Comparison of ENCODE assay signal across 21 mouse cellular contexts in genomic region chr3:27622451-27622850, GRCm38 (mm10).
A peak's percentile ranks its signal among the peaks of the same experiment; 100 is the strongest.
DNase-seq lines count a peak whose midpoint lies in the region; ATAC-seq and TF ChIP-seq lines count a peak whose summit lies in the region.
"Had no signal": no experiment of that assay in that cellular context is flagged by ENCODE, and none has a peak within 500 bp of the region (broad histone marks: within the 10 kb centered on the region; RNA-seq: fewer than 3 reads in every experiment).

No protein-coding gene starts in this region.

- peaks cover 5% of the 10 kb centered on the region; the same call in 1 of the 2 replicates for H3K36me3 ChIP-seq in heart, embryonic 15.5 days
- H3K36me3 ChIP-seq in heart, adult 2 months (ENCODE audit: control insufficient read depth, insufficient read depth, low read length), result peaks cover 14% of the 10 kb centered on the region; the same call in 1 of the 2 replicates
- H3K36me3 ChIP-seq in kidney, postnatal 0 days (ENCODE audit: insufficient read depth, low read length), result 0 out of 2 replicates have a peak, but pooled peaks cover 9% of the 10 kb centered on the region
- peaks cover 3% of the 10 kb centered on the region; the same call in 1 of the 2 replicates for H3K36me3 ChIP-seq in kidney, embryonic 14.5 days (ENCODE audit: control insufficient read depth, insufficient read depth, low read length)
- H3K36me3 ChIP-seq in midbrain, embryonic 11.5 days (ENCODE audit: control insufficient read depth, insufficient read depth, low read length), result no peaks in the 10 kb centered on the region
- no peaks in the 10 kb centered on the region for H3K36me3 ChIP-seq in midbrain, postnatal 0 days (ENCODE audit: insufficient read depth, low read length)
- no peaks in the 10 kb centered on the region for H3K36me3 ChIP-seq in macrophage (ENCODE audit: inconsistent target)
- H3K36me3 ChIP-seq: neural tube, embryonic 13.5 days had no signal

- 60% methylated on average over 4 of the region's 4 CpGs for WGBS in heart, embryonic 15.5 days
- 55% methylated on average over 4 of the region's 4 CpGs for WGBS in heart, adult 2 months
- 65% methylated on average over 4 of the region's 4 CpGs for WGBS in kidney, postnatal 0 days
- 72% methylated on average over 4 of the region's 4 CpGs for WGBS in kidney, embryonic 14.5 days
- 75% methylated on average over 4 of the region's 4 CpGs for whole genome bisulfite sequencing in midbrain, embryonic 11.5 days
- WGBS in midbrain, postnatal 0 days, result 60% methylated on average over 4 of the region's 4 CpGs
- 48% methylated on average over 4 of the region's 4 CpGs for WGBS in macrophage (ENCODE audit: missing documents)

- intact Hi-C loops in heart, adult 2 months (cut with DNase I), result no loop called here

- DNase-seq in heart, adult 2 months, result no peak
- peak; percentile 25 for DNase-seq in kidney, postnatal 0 days (ENCODE audit: low spot score)
- DNase-seq in midbrain, embryonic 11.5 days (ENCODE audit: low spot score, missing footprints), result peak; percentile 70
- DNase-seq in midbrain, postnatal 0 days (ENCODE audit: low spot score), result no peak
- DNase-seq: adrenal gland, postnatal 36 days; cerebellum, adult 11 months; cerebellum, adult 9-11 months; forebrain, postnatal 0 days; gastrocnemius, postnatal 14 days; heart, postnatal 14 days; kidney, adult 8-10 months; left cerebral cortex, postnatal 4 days; lung, postnatal 10 days; midbrain, embryonic 14.5 days; thymus, postnatal 25 days had no signal

- TF ChIP-seq POLR2A in heart, adult 2 months (IDR thresholded peaks at IDR 0.05; ENCODE audit: insufficient read depth, low read depth, low read length), result no peak

- peaks cover 10% of the 10 kb centered on the region; the same call in 1 of the 2 replicates for H3K79me2 ChIP-seq in heart, adult 2 months (replicated peaks; ENCODE audit: control insufficient read depth, insufficient read depth, low read length)
- H3K79me2 ChIP-seq in macrophage (ENCODE audit: inconsistent target), result peaks cover 52% of the 10 kb centered on the region

- H3K4me2 ChIP-seq in heart, embryonic 15.5 days, result no peak overlapping the region
- H3K4me2 ChIP-seq in kidney, postnatal 0 days (ENCODE audit: low read length), result no peak overlapping the region
- H3K4me2 ChIP-seq in kidney, embryonic 14.5 days (replicated peaks; ENCODE audit: low read depth, low read length), result no peak overlapping the region
- H3K4me2 ChIP-seq in midbrain, embryonic 11.5 days, result no peak overlapping the region
- H3K4me2 ChIP-seq in midbrain, postnatal 0 days (ENCODE audit: low read depth, low read length, poor library complexity, severe bottlenecking), result no peak overlapping the region
- H3K4me2 ChIP-seq: liver, embryonic 11.5 days; neural tube, embryonic 13.5 days had no signal

- no peaks in the 10 kb centered on the region for H3K27me3 ChIP-seq in heart, embryonic 15.5 days
- H3K27me3 ChIP-seq in heart, adult 2 months (ENCODE audit: control insufficient read depth, insufficient read depth, low read length), result no peaks in the 10 kb centered on the region
- no peaks in the 10 kb centered on the region for H3K27me3 ChIP-seq in kidney, postnatal 0 days (ENCODE audit: insufficient read depth, low read length)
- no peaks in the 10 kb centered on the region for H3K27me3 ChIP-seq in kidney, embryonic 14.5 days (ENCODE audit: control insufficient read depth, insufficient read depth, low read length)
- H3K27me3 ChIP-seq in midbrain, embryonic 11.5 days (ENCODE audit: control insufficient read depth, insufficient read depth, low read length), result no peaks in the 10 kb centered on the region
- H3K27me3 ChIP-seq in midbrain, postnatal 0 days (ENCODE audit: insufficient read depth, low read length), result no peaks in the 10 kb centered on the region
- H3K27me3 ChIP-seq: megakaryocyte, embryonic 14.5 days; neural tube, embryonic 13.5 days had no signal

- H3K27ac ChIP-seq in heart, embryonic 15.5 days, result peak overlapping the region; percentile 28; the same call in 1 of the 2 replicates
- H3K27ac ChIP-seq in heart, adult 2 months, result no peak overlapping the region
- no peak overlapping the region for H3K27ac ChIP-seq in kidney, postnatal 0 days
- H3K27ac ChIP-seq in kidney, embryonic 14.5 days (ENCODE audit: low read depth, low read length), result no peak overlapping the region
- no peak overlapping the region for H3K27ac ChIP-seq in midbrain, embryonic 11.5 days (ENCODE audit: low read depth, low read length)
- no peak overlapping the region for H3K27ac ChIP-seq in midbrain, postnatal 0 days (ENCODE audit: low read depth, low read length)
- H3K27ac ChIP-seq in macrophage, result peak overlapping the region; percentile 27
- H3K27ac ChIP-seq: neural tube, embryonic 13.5 days had no signal

- no peak overlapping the region for H3K4me3 ChIP-seq in heart, embryonic 15.5 days
- H3K4me3 ChIP-seq in heart, adult 2 months, result no peak overlapping the region
- H3K4me3 ChIP-seq in kidney, postnatal 0 days (replicated peaks; ENCODE audit: low read depth, low read length), result no peak overlapping the region
- H3K4me3 ChIP-seq in kidney, embryonic 14.5 days (ENCODE audit: low read length), result no peak overlapping the region
- no peak overlapping the region for H3K4me3 ChIP-seq in midbrain, embryonic 11.5 days (ENCODE audit: low read depth, low read length)
- H3K4me3 ChIP-seq in midbrain, postnatal 0 days (ENCODE audit: low read depth, low read length), result no peak overlapping the region
- no peak overlapping the region for H3K4me3 ChIP-seq in macrophage (ENCODE audit: inconsistent target)
- H3K4me3 ChIP-seq: megakaryocyte, embryonic 14.5 days; neural tube, embryonic 13.5 days had no signal

- TF ChIP-seq EP300 in heart, adult 2 months (IDR thresholded peaks at IDR 0.05; ENCODE audit: insufficient read depth, low read depth, low read length), result no peak

- peaks cover 50% of the 10 kb centered on the region for H3K4me1 ChIP-seq in heart, embryonic 15.5 days (replicated peaks)
- peaks cover 24% of the 10 kb centered on the region for H3K4me1 ChIP-seq in heart, adult 2 months (ENCODE audit: control insufficient read depth, insufficient read depth, low read length)
- H3K4me1 ChIP-seq in kidney, postnatal 0 days (replicated peaks; ENCODE audit: insufficient read depth, low read length), result peaks cover 9% of the 10 kb centered on the region
- peaks cover 7% of the 10 kb centered on the region; the same call in 1 of the 2 replicates for H3K4me1 ChIP-seq in kidney, embryonic 14.5 days (ENCODE audit: control insufficient read depth, insufficient read depth, low read length)
- no peaks in the 10 kb centered on the region for H3K4me1 ChIP-seq in midbrain, embryonic 11.5 days (ENCODE audit: control insufficient read depth, insufficient read depth, low read length)
- peaks cover 23% of the 10 kb centered on the region for H3K4me1 ChIP-seq in midbrain, postnatal 0 days (ENCODE audit: insufficient read depth, low read length)
- H3K4me1 ChIP-seq: megakaryocyte, embryonic 14.5 days had no signal

- TF ChIP-seq CTCF in heart, adult 2 months (IDR thresholded peaks at IDR 0.05), result no peak
- no peak for TF ChIP-seq CTCF in kidney, postnatal 0 days (IDR thresholded peaks at IDR 0.05; ENCODE audit: low read depth)
- no peak for TF ChIP-seq CTCF in midbrain, postnatal 0 days (IDR thresholded peaks at IDR 0.05)

- H3K9ac ChIP-seq in heart, embryonic 15.5 days, result no peak overlapping the region
- no peak overlapping the region for H3K9ac ChIP-seq in heart, adult 2 months (ENCODE audit: low read depth, low read length)
- no peak overlapping the region for H3K9ac ChIP-seq in kidney, postnatal 0 days (ENCODE audit: low read depth, low read length)
- H3K9ac ChIP-seq in kidney, embryonic 14.5 days (ENCODE audit: low read depth, low read length), result no peak overlapping the region
- H3K9ac ChIP-seq in midbrain, embryonic 11.5 days (ENCODE audit: low read length), result no peak overlapping the region
- H3K9ac ChIP-seq in midbrain, postnatal 0 days (replicated peaks; ENCODE audit: low read length, poor library complexity, severe bottlenecking), result no peak overlapping the region
- H3K9ac ChIP-seq: forebrain, postnatal 0 days; neural tube, embryonic 13.5 days had no signal

- no peak for ATAC-seq in heart, embryonic 15.5 days (replicated peaks; ENCODE audit: insufficient number of reproducible peaks, insufficient read depth, low FRiP score, low read depth)
- ATAC-seq in kidney, postnatal 0 days (replicated peaks; ENCODE audit: low FRiP score, low read depth), result no peak
- ATAC-seq in kidney, embryonic 14.5 days (ENCODE audit: low FRiP score, low TSS enrichment), result no peak
- no peak for ATAC-seq in midbrain, embryonic 11.5 days (ENCODE audit: low FRiP score)
- no peak for ATAC-seq in midbrain, postnatal 0 days (ENCODE audit: low FRiP score)
- ATAC-seq: forebrain, postnatal 0 days had no signal

- no peaks in the 10 kb centered on the region for H3K9me3 ChIP-seq in heart, embryonic 15.5 days (replicated peaks)
- H3K9me3 ChIP-seq in kidney, postnatal 0 days (replicated peaks; ENCODE audit: low read length), result no peaks in the 10 kb centered on the region
- H3K9me3 ChIP-seq in kidney, embryonic 14.5 days (ENCODE audit: control insufficient read depth, low read length), result no peaks in the 10 kb centered on the region
- no peaks in the 10 kb centered on the region for H3K9me3 ChIP-seq in midbrain, embryonic 11.5 days (ENCODE audit: control insufficient read depth, low read length)
- H3K9me3 ChIP-seq in midbrain, postnatal 0 days (ENCODE audit: low read length), result no peaks in the 10 kb centered on the region
- H3K9me3 ChIP-seq: megakaryocyte, embryonic 14.5 days; neural tube, embryonic 13.5 days had no signal

Comparison
In these comparisons a context has a peak if more than half of its experiments do, and no peak if none do; other contexts are left out.
1. H3K27ac ChIP-seq: peak in heart, embryonic 15.5 days (single experiment) and macrophage (single experiment); none in heart, adult 2 months (single experiment), kidney, postnatal 0 days (single experiment), kidney, embryonic 14.5 days (single experiment), midbrain, embryonic 11.5 days (single experiment) and midbrain, postnatal 0 days (single experiment).
2. DNase-seq: peak in kidney, postnatal 0 days (single experiment) and midbrain, embryonic 11.5 days (single experiment); none in heart, adult 2 months (0 of 2) and midbrain, postnatal 0 days (single experiment).